Mouse (Mus musculus): ENCODE measurements around the gene Zfp536.

Zfp536 gene

DNA sequence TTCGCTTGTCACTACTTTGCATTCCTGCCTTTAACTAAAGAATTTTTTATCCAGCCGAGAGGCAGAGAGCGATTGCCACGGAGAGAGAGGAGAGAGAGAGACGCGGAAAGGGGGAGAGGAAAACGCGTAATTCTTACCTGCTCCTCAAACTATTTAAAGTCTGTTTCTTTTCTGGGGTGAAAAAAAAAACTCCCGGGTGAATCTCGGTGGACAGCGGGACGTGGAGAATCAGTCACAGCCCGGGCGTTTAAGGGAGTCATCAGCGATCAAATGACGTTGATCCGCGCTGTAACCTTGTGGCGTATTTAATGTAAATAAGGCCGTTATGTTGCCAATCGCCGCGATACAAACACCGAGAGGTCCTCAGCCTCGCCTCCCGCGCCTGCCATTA is at the start of gene Zfp536:
Gene Zfp536, minus strand, starts transcription at position 330 of the 391 bp plus-strand sequence.
- no peak for DNase-seq

DNA sequence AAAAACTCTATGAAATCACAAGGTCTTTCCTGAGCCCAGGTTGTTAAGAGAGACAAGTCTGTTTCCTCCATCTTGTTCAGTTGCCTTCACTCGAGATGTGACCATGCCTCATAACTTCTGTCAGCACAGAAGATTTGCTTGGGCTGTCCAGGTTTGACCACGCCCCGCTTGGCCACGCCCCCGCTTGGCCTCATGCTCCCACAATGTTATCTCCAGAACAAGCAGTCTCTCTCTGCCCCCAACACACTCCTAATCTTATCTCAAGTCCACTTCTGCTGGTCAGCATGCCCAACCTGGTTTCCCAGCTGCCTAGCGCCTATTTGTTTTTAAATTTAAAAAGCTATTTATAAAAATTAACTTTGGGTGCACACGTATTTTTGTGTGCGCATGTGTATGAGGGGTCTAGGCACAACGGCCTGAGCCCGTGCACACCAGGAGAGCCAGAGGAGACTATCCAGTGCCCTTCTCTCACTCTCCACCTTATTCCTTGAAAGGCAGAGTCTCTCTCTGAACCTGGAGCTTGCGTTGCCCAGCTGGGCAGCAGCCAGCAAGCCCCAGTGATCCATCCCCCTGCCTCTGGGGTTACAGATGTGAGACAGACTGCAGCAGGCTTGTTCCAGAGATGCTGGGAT is 47.3 kb upstream of the Zfp536 start:
- DNase-seq = no peak

DNA sequence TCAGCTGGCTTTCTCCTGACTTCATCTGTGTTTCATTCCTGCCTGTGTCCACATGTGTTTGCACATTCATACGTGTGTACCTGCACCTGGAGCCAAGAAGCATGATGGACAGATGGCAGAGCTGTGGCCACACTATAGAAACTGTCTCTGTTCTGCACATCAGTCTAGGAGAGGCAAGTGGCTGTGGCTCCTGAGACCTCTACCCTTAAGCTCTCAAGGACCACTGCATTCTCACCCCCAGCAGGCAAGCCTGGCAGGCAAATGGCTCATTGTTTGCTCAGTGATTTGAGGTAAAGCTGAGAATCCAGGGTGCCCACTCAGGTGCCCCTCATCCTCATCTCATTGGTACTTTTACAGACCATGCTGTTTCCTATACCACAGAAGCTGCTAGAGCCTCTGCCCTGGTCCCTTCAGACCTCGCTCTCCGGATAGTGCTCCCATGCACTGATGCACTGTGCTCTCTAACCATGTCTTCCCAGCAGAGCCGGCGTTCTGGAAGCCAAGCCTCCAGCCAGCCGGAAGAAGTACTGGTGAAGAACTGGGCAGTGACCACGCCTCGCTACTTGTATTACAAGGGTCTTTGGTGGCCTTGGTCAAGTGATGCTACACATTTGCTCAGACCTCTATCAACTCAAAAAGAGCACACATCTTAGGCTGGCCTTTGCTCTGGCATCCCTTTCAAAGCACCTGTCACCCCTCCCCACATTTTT is 45.3 kb upstream of the Zfp536 start:
- DNase-seq = no peak

GRCm38 (mm10) chr7:37816901-37817300 is 43.5 kb upstream of the Zfp536 start:
- no peak for DNase-seq

DNA sequence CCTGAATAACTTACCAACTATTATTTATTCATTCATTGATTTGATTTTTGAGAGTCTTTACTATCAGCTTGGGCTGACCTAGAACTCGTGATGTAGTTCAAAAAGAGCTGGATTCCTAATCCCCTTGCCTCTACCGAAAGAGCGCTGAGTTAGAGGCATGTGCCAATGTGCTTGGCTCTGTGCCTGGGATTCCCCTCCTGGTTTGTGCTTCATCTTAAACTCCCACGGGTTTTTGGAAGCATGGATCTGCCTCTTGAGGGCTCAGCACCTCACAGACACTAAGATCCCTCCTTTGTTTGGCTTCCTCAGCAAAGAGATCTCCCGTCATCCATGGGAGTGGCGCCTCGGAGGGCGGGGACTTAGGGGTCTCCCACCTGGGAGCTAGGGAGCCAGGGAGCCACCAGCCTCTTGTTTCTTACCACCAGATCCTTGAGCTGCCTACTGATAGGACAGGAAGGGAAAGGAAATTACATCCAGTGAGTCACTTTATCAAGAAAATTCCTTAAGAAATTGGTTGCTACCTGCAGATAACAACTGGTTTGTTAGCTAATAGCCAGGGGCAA is 41.5 kb upstream of the Zfp536 start:
- no peak for DNase-seq

DNA sequence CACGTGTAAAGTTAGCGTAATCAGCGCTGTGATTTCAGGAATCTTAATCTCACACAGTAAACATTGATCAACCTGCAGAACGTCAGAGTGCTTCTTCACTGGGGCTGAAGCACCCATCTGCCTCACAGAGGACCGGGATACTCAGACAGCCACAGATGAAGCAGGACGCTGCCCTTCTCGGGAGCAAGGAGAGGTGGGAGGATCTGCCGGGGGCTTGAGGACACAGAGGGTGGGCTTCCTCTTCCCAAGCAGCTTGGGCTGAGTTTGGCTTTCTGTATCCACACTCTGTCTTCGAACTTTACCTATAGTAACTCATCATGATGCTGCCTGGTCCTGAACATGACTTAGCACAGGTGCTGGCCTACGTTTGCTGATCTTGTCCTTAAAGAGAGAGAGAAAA is 40.2 kb upstream of the Zfp536 start:
- no peak for DNase-seq

DNA sequence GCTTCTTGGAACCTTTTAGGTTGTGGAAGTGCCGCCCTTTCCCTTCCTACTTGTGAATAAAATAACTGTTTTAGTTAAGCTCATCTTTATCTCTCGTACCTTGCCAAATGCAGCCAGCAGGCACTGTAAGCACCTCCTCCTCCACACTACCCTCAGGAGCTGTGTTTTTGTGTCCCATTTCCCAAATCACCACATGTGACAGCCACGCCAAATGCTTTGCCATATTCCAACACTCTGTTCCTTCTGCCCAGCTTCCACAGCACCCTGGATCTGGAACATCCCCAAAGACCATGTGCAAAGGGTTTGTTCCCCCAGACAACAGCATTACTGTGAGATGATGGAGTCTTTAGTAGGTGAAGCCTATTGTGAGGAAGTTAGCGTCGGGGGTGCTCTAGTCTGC is 36.5 kb upstream of the Zfp536 start:
- no peak for DNase-seq

- DNase-seq = no peak
Measured at GRCm38 (mm10) chr7:37809001-37809400, 35.6 kb upstream of the Zfp536 start.

DNA sequence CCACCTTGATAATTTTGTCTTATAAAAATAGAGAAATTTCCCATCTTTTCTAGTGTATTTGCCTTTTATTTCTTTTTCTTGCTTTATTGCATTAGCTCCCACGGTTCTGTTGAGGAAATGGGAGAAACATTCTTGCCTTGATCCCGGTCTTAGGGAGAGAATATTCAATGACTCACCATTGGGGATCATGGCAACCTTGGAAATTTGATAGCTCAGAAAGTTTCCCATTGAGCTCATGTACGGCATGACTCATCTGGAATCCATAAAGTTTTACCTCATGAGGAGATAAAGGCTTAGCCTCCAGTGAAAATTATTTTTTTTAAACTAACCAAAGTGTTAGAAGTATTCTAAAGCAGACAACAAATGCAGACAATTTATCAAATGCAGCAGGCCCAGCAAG is 27.7 kb upstream of the Zfp536 start:
- no peak for DNase-seq

DNA sequence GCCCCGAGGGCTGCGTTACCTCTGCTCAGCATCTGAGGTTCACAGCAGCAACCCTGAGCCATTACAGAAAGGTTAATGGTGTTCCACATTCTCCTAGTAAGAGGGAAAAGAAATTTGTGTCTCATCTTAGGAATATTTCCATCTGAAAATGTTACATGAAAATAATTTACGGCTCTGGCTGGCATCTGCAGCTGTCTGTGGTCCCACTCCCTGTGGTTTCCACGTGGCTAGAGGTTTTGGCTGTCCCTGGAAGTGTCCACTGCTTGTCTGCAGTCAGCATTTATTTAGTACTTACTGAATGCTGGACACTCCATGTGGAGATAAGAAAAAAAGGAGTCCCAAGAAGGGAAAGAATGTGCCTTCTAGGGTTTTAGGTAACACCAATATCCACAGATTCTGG is 15.3 kb upstream of the Zfp536 start:
- DNase-seq = no peak

DNA sequence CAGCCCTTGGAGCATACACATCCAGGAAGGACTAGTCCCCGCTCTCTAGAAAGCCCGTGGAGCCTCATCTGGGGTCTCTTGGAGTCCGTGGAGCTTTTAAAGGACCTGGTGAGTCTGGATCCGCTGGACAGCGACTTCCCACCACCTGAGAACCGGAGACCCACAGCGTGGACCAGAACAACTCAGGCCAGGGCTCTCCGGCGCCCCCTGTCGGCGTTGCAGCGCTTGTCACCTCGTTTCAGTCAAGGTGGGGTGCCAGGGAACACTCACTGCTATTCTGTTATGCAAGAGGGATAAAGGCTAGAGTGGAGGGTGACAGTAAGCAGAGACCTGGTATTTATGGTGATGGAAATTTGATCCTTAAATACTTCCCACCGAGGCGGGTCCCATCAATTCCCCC is 2.1 kb upstream of the Zfp536 start:
- peak; percentile 42 for DNase-seq

- no peak for DNase-seq
Measured at GRCm38 (mm10) chr7:37774463-37774970, 1.1 kb upstream of the Zfp536 start.

- DNase-seq = no peak
Measured at GRCm38 (mm10) chr7:37773906-37774305, 465 bp upstream of the Zfp536 start.

DNA sequence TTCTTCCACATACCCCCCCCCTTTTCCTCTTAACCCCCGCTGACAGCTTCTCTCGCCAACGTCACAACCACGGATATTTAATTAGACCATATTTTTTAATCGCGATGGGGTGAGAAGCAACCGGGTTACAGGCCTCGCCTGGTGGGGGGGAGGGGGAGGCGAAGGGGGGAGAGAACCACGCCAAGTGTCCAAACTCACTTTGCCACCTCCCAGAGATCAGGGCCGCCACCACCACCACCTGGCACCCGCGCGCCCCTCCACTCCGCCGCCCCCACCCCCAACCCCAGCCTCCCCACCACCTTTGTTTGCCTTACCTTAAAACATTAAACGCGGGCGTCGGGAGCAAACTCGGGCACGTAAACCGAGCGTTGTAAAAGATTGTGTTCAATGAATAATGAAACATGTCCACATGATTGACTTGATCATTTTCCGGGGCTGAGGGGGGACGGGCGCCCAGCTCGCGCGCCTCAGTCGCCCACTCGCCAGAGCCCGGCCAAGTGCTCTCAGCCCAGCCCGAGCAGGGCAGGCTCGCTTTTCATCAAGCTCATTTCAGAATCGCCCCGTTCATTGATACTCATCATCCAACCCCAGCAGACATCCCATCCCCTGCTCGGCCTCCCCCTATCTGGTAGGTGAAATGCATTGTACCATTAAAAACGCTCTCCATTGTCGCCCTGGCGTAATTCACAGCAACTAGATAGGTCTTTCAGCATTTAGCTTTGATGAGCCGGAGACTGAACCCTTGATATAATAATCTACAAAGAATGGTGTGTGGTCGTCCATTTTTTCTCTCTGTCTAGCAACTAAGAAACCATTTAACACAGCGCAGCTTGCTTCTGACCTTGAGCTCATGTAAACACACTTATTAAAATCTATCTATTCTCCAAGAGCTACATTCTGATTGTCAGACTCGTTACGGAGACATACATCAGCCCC is 797 bp downstream of the Zfp536 start:
- no peak for DNase-seq

DNA sequence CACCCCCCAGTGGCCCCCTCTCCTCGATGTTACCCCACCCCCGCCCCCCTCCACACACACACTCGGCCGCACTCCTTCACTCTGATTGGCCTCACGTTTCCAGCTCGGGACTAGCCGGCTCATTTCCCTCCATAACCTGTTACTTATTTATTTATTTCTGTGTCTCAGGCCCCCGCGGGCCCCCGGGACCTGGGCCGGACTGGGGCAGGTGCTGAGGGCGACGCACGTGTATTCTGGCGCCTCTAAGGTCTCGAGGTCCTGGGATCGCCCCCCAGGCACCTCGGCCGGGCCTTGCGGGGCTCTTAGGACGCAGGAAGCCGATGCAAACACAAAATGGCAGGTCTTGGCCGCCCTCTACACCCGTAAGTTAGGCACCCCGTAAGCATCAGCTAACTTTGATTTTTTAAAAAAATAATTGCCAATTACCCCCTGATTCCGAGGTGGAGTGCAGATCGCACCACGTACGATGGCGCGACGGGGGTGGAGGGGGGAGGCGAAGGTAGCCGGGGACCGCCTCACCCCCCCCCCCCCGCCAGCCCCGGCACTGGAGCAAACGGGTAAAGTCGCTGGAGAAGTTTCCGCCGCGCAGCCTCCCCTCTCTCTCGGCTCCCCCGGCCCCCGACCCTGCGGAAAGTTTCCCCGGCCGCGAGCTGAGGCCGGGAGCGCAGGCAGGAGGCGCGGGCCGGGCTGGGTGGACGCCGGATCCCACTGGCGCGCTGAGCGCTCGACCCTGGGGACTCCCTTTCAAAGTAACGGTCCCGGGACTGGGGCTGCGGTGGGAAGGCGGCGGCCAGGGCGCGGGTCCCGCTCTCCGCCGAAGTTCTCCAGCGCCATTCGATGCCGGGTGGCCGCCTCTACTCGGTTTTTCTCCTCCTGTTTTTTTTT is 1.7 kb downstream of the Zfp536 start:
- DNase-seq = no peak

DNA sequence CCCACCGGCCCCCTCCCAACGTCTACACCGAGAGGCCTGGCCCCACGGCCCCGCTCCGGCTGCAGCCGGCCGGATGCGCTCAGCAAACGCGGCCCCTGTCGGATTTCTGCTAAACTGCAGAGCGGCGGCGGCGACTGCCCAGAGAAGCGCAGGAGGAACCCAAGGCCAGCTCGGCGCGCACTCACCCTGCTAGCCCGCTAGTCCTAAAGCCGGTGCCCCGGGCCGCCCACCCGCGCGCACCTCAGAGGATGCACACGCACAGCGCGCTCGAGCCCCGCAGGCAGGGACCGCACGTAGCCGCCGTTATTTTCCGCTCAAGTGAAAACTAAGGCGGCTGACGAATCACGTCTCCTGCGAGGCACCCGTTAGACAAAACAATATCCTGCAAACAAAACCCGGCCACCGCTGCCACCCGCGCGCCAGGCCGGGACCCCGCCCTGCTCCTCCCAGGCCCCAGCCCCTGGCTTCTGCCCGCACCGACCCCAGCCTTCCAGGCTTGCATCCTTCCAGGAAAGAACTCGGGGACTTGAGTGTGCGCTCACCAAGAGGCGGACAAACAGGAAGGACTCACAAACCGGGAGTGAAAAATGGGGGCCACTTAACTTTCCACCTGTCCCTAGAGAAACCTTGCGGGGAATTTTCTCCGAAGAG is 2.9 kb downstream of the Zfp536 start:
- peak; percentile 22 for DNase-seq

- DNase-seq = no peak
Measured at GRCm38 (mm10) chr7:37769526-37770399, 3.7 kb downstream of the Zfp536 start.

DNA sequence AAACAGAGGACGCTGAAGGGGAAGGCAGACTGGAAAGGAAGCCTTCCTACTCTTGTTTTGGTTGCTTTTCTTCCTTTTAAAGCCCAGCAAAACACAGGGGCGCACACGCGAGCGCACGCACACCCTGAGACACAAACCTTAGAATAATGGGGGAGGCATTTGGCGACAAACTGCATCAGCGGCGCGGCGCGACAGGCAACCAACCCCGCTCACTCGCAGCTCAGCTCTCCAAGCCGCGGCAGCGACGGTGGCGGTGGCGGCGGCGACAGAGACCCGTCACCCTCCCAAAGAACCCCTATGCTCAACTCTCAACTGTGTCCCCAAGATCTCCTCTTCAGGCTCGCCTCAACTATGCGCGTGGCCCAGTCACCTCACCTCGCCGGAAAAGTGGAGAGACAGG is 4.4 kb downstream of the Zfp536 start:
- DNase-seq = no peak

DNA sequence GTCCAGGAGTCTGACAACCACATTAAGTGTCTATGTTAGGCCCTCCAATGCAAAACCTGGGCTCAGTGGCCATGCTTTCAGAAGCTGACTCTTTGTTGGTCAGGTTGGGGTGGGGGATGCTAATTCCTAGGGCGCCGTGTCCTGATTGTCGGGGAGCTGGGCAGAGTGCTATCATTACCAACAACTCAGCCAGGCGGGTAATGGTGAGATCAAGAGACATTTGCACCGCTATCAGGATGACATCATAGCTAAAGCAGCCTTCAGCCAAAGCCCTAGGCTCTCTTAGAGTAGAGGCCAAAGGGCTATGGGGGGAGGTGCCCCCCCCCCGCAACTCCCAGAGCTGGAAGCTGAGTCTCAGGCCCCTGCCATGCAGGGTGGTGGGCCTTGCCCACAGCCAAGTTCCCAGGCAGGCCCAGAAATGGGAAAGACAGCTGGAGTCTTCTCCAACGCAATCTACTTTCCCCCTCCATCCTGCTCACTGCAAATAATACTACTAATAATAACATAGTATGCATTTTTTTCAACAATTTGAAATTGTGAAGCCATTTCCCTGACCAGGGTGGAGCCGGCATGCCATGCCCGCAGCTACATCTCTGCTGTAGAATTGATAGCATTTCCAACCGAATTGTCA is 5.0 kb downstream of the Zfp536 start:
- no peak for DNase-seq

- no peak for DNase-seq
Measured at GRCm38 (mm10) chr7:37758886-37759285, 14.6 kb downstream of the Zfp536 start.

Data from thymus, postnatal 14 days (tissue).